In the genomic region with DNA sequence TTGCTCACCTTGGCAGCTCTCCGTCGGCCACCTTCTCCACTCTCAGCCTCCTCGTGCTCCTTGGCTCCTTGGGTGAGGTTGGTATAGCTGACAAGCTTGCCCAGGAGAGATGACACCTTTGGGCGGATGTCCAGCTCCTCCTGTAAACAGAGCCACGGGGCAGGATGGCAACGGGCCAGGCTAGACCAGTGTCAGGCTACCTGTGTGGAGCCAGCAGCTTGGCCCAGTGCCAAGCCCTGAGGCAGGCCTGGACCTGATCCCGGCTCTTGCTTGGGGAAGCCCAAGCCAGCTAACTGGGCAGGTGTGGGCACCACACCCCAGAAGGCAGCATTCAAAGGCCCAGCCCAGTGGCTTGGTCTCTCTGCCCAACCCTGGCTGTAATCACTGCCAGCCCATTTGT, we compare ENCODE assay signal across 8 mouse cellular contexts. TPM values are rescaled to one million over a fixed set of nuclear protein-coding genes. Genes with fewer than 3 reads are reported as not detected.
A peak's percentile ranks its signal among the peaks of the same experiment; 100 is the strongest.
DNase-seq lines count a peak whose midpoint lies in the region; ATAC-seq lines count a peak whose summit lies in the region.
"Had no signal": no experiment of that assay in that cellular context is flagged by ENCODE, and none has a peak within 500 bp of the region (broad histone marks: within the 10 kb centered on the region; RNA-seq: fewer than 3 reads in every experiment).

No protein-coding gene starts in this region.

- intact Hi-C loops in gastrocnemius, postnatal 14 days (cut with DNase I; ENCODE audit: low total_unique reads), result no loop called here

- H3K9ac ChIP-seq in midbrain, embryonic 14.5 days (replicated peaks; ENCODE audit: low read length), result no peak overlapping the region
- H3K9ac ChIP-seq in midbrain, embryonic 13.5 days (replicated peaks), result no peak overlapping the region
- H3K9ac ChIP-seq in lung, embryonic 15.5 days, result no peak overlapping the region

- no peaks in the 10 kb centered on the region for H3K9me3 ChIP-seq in midbrain, embryonic 14.5 days (ENCODE audit: control insufficient read depth, low read length)
- H3K9me3 ChIP-seq in midbrain, embryonic 13.5 days, result no peaks in the 10 kb centered on the region
- no peaks in the 10 kb centered on the region for H3K9me3 ChIP-seq in lung, embryonic 15.5 days

- no peak overlapping the region for H3K4me2 ChIP-seq in midbrain, embryonic 14.5 days (ENCODE audit: low read length)
- no peak overlapping the region for H3K4me2 ChIP-seq in midbrain, embryonic 13.5 days (replicated peaks)
- H3K4me2 ChIP-seq in lung, embryonic 15.5 days, result no peak overlapping the region

- no peak for ATAC-seq in midbrain, embryonic 14.5 days (ENCODE audit: low FRiP score, low TSS enrichment)
- ATAC-seq in midbrain, embryonic 13.5 days, result no peak
- peak; percentile 35; the same call in 1 of the 2 replicates for ATAC-seq in lung, embryonic 15.5 days (ENCODE audit: borderline replicate concordance, extremely low read depth, low FRiP score, low TSS enrichment)

- no peaks in the 10 kb centered on the region for H3K36me3 ChIP-seq in midbrain, embryonic 14.5 days (ENCODE audit: control insufficient read depth, insufficient read depth, low read length)
- H3K36me3 ChIP-seq in midbrain, embryonic 13.5 days, result no peaks in the 10 kb centered on the region
- peaks cover 26% of the 10 kb centered on the region for H3K36me3 ChIP-seq in lung, embryonic 15.5 days

- H3K27me3 ChIP-seq in midbrain, embryonic 14.5 days (ENCODE audit: control insufficient read depth, insufficient read depth, low read length), result no peaks in the 10 kb centered on the region
- peaks cover 1% of the 10 kb centered on the region for H3K27me3 ChIP-seq in midbrain, embryonic 13.5 days
- H3K27me3 ChIP-seq in lung, embryonic 15.5 days, result no peaks in the 10 kb centered on the region

- 88% methylated on average over 7 of the region's 7 CpGs for WGBS in midbrain, embryonic 14.5 days
- 83% methylated on average over 7 of the region's 7 CpGs for WGBS in midbrain, embryonic 13.5 days
- WGBS in lung, embryonic 15.5 days, result 63% methylated on average over 7 of the region's 7 CpGs

- H3K4me3 ChIP-seq in midbrain, embryonic 14.5 days (replicated peaks; ENCODE audit: low read depth, low read length), result no peak overlapping the region
- H3K4me3 ChIP-seq in midbrain, embryonic 13.5 days (replicated peaks), result no peak overlapping the region
- H3K4me3 ChIP-seq in lung, embryonic 15.5 days, result no peak overlapping the region

- no peak overlapping the region for H3K27ac ChIP-seq in midbrain, embryonic 14.5 days (replicated peaks; ENCODE audit: low read depth, low read length)
- no peak overlapping the region for H3K27ac ChIP-seq in midbrain, embryonic 13.5 days
- H3K27ac ChIP-seq in lung, embryonic 15.5 days, result no peak overlapping the region

- H3K4me1 ChIP-seq in midbrain, embryonic 14.5 days (ENCODE audit: control insufficient read depth, insufficient read depth, low read length), result no peaks in the 10 kb centered on the region
- H3K4me1 ChIP-seq in midbrain, embryonic 13.5 days (replicated peaks), result no peaks in the 10 kb centered on the region
- H3K4me1 ChIP-seq in lung, embryonic 15.5 days, result peaks cover 11% of the 10 kb centered on the region

- DNase-seq in midbrain, embryonic 14.5 days, result peak; percentile 3
- DNase-seq in gastrocnemius, postnatal 14 days, result peak; percentile 56
- no peak for DNase-seq in thymus, postnatal 4 days
- no peak for DNase-seq in spleen, adult 18-20 months
- DNase-seq in right cerebral cortex, postnatal 4 days, result no peak
- DNase-seq: right cerebral cortex, adult 18-20 months had no signal

RNA-seq across cellular contexts. Expression of a gene that starts 6.5 kb away (rescaled TPM):
- 3.7 and 5.2 TPM in 2 replicates for polyA plus RNA-seq in midbrain, embryonic 14.5 days (2014; fragmentation: Nextera tagmentation; extraction: Ambion mirVana)
- polyA plus RNA-seq in midbrain, embryonic 13.5 days (2015; fragmentation: Nextera tagmentation; extraction: Ambion mirVana), result 5.2 and 5.6 TPM in 2 replicates
- 10 to 100 TPM; 12.1 to 19.1 TPM for total RNA-seq in gastrocnemius, postnatal 14 days (2021)
- polyA plus RNA-seq in lung, embryonic 15.5 days (2015; fragmentation: Nextera tagmentation; extraction: Ambion mirVana), result 37.1 and 37.7 TPM in 2 replicates

RNA-seq across cellular contexts. Expression of a gene that starts 16.2 kb away (rescaled TPM):
- 1.0 and 1.5 TPM in 2 replicates for polyA plus RNA-seq in midbrain, embryonic 14.5 days (2014; fragmentation: Nextera tagmentation; extraction: Ambion mirVana)
- polyA plus RNA-seq in midbrain, embryonic 13.5 days (2015; fragmentation: Nextera tagmentation; extraction: Ambion mirVana), result 0.30 and 0.54 TPM in 2 replicates
- total RNA-seq in gastrocnemius, postnatal 14 days (2021), result under 1 TPM; 0.21 to 0.29 TPM
- polyA plus RNA-seq in lung, embryonic 15.5 days (2015; fragmentation: Nextera tagmentation; extraction: Ambion mirVana), result 1.2 and 1.9 TPM in 2 replicates

RNA-seq across cellular contexts. Expression of a gene that starts 19.9 kb away (rescaled TPM):
- polyA plus RNA-seq in midbrain, embryonic 14.5 days (2014; fragmentation: Nextera tagmentation; extraction: Ambion mirVana), result not detected in 2 replicates
- polyA plus RNA-seq in midbrain, embryonic 13.5 days (2015; fragmentation: Nextera tagmentation; extraction: Ambion mirVana), result not detected in 2 replicates
- not detected for total RNA-seq in gastrocnemius, postnatal 14 days (2021)
- polyA plus RNA-seq in lung, embryonic 15.5 days (2015; fragmentation: Nextera tagmentation; extraction: Ambion mirVana), result not detected in 2 replicates

RNA-seq across cellular contexts. Expression of a gene that starts 21.1 kb away (rescaled TPM):
- 50.7 and 67.8 TPM in 2 replicates for polyA plus RNA-seq in midbrain, embryonic 14.5 days (2014; fragmentation: Nextera tagmentation; extraction: Ambion mirVana)
- 38.7 and 40.3 TPM in 2 replicates for polyA plus RNA-seq in midbrain, embryonic 13.5 days (2015; fragmentation: Nextera tagmentation; extraction: Ambion mirVana)
- total RNA-seq in gastrocnemius, postnatal 14 days (2021), result 10 to 100 TPM; 19.3 to 20.9 TPM
- polyA plus RNA-seq in lung, embryonic 15.5 days (2015; fragmentation: Nextera tagmentation; extraction: Ambion mirVana), result 43.9 and 51.7 TPM in 2 replicates

RNA-seq across cellular contexts. Expression of a gene that starts 25.7 kb away (rescaled TPM):
- 2.0 and 4.4 TPM in 2 replicates for polyA plus RNA-seq in midbrain, embryonic 14.5 days (2014; fragmentation: Nextera tagmentation; extraction: Ambion mirVana)
- 2.6 and 2.9 TPM in 2 replicates for polyA plus RNA-seq in midbrain, embryonic 13.5 days (2015; fragmentation: Nextera tagmentation; extraction: Ambion mirVana)
- total RNA-seq in gastrocnemius, postnatal 14 days (2021), result not detected
- 0.86 and 1.0 TPM in 2 replicates for polyA plus RNA-seq in lung, embryonic 15.5 days (2015; fragmentation: Nextera tagmentation; extraction: Ambion mirVana)

Comparison
In these comparisons a context has a peak if more than half of its experiments do, and no peak if none do; other contexts are left out.
1. DNase-seq: peak in midbrain, embryonic 14.5 days (single experiment) and gastrocnemius, postnatal 14 days (single experiment); none in thymus, postnatal 4 days (single experiment), spleen, adult 18-20 months (0 of 2) and right cerebral cortex, postnatal 4 days (single experiment).